Mouse (Mus musculus) heart, embryonic 11.5 days (tissue): ENCODE results near the gene Wfdc5. TPM values are rescaled to one million over a fixed set of nuclear protein-coding genes. Genes with fewer than 3 reads are reported as not detected.
"Not testable (repeated sequence)": the region's sequence is repeated elsewhere in the genome, so short reads cannot be mapped to it uniquely, and the experiment has no call there.

Experiments
- ATAC-seq: fragments of 200-750 bp; cut with Nextera tagmentation; replicated peaks from 2 replicates; pipeline ENCODE4 v1.8.0; 2017; ENCODE audit warnings: moderate library complexity; ENCODE audit not compliant: insufficient number of reproducible peaks, low FRiP score, low TSS enrichment
- H3K27ac ChIP-seq: fragments of 300-500 bp; sonication (generic); 2 replicates; pipeline ENCODE4 v1.5.1; 2014; ENCODE audit warnings: mild to moderate bottlenecking, low read depth, low read length
- H3K27me3 ChIP-seq: fragments of 300-500 bp; sonication (generic); 2 replicates; pipeline ENCODE4 v1.6.1; 2014; ENCODE audit warnings: mild to moderate bottlenecking, low read length, mixed read lengths; ENCODE audit not compliant: control insufficient read depth, insufficient read depth
- H3K36me3 ChIP-seq: fragments of 300-500 bp; sonication (generic); 2 replicates; pipeline ENCODE4 v1.6.1; 2014; ENCODE audit warnings: mild to moderate bottlenecking, low read length, moderate library complexity, mixed read lengths; ENCODE audit not compliant: control insufficient read depth, insufficient read depth
- H3K4me1 ChIP-seq: fragments of 300-500 bp; sonication (generic); 2 replicates; pipeline ENCODE4 v1.6.1; 2014; ENCODE audit warnings: low read length; ENCODE audit not compliant: control insufficient read depth, insufficient read depth
- H3K4me2 ChIP-seq: fragments of 300-500 bp; sonication (generic); 2 replicates; pipeline ENCODE4 v1.6.1; 2014; ENCODE audit warnings: mild to moderate bottlenecking, moderate library complexity
- H3K4me3 ChIP-seq: fragments of 300-500 bp; sonication (generic); 2 replicates; pipeline ENCODE4 v1.5.1; 2014; ENCODE audit warnings: low read depth, low read length
- H3K9ac ChIP-seq: fragments of 300-500 bp; sonication (generic); 2 replicates; pipeline ENCODE4 v1.6.1; 2014; ENCODE audit warnings: mild to moderate bottlenecking, low read depth, low read length, moderate library complexity
- H3K9me3 ChIP-seq: fragments of 300-500 bp; sonication (generic); replicated peaks from 2 replicates; pipeline ENCODE4 v1.6.1; 2016; ENCODE audit warnings: low read length; ENCODE audit not compliant: control insufficient read depth
- WGBS: fragments of 180-500 bp; shearing (Covaris S2); extraction: QIAGEN DNeasy Blood & Tissue Kit; methylation state at CpG from one replicate; pipeline ENCODE4 v1.1.7; 2014; ENCODE audit not compliant: insufficient replicate concordance; 5-methylcytosine and 5-hydroxymethylcytosine counted together
- polyA plus RNA-seq: library from polyadenylated mRNA; unstranded; fragments of >200 nt; fragmentation: Nextera tagmentation; extraction: Ambion mirVana; gene quantifications from 2 replicates; pipeline ENCODE4 v1.2.1, GENCODE M21; 2014

Wfdc5 gene
- not detected in 2 replicates for polyA plus RNA-seq

DNA sequence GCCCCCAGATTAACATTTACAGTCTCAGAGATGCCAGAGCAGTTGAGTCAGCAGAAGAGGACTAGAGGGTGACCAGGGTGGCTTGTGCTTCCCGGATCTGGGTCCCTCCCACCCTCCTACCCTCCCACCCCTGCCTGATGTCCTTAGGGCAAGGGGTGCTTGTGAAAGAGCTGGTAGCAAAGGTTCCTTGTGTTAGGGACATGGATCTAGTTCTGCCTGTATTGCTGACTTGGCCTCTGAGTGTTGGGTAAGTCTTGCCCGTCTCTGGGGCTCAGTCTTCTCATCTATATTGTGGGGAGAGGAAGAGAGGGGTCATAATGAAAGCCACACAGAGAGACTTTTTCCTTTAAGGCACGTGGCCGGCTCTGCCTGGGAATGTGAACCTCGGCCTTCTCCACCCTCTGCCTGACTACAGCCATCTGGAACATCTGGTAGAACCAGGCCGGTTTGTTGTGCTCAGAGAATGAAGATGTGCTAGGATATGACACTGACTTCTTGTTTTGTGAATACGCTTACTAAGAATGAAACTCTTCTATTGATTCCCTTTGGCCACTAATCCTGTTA is at the start of gene Wfdc5:
Wfdc5 (minus strand) TSS at position 51 of the 564 bp plus-strand sequence.
- H3K36me3 ChIP-seq, result no peaks in the 10 kb centered on the region
- peaks cover 8% of the 10 kb centered on the region; the same call in 1 of the 2 replicates for H3K27me3 ChIP-seq
- H3K4me3 ChIP-seq, result no peak within 1 kb of the TSS
- H3K9me3 ChIP-seq, result no peaks in the 10 kb centered on the region
- WGBS, result 74% methylated on average over 7 of the region's 7 CpGs
- H3K4me1 ChIP-seq, result no peaks in the 10 kb centered on the region
- H3K4me2 ChIP-seq, result no peak within 1 kb of the TSS
- no peak within 1 kb of the TSS for H3K9ac ChIP-seq
- no peak for ATAC-seq
- H3K27ac ChIP-seq, result no peak within 1 kb of the TSS

DNA sequence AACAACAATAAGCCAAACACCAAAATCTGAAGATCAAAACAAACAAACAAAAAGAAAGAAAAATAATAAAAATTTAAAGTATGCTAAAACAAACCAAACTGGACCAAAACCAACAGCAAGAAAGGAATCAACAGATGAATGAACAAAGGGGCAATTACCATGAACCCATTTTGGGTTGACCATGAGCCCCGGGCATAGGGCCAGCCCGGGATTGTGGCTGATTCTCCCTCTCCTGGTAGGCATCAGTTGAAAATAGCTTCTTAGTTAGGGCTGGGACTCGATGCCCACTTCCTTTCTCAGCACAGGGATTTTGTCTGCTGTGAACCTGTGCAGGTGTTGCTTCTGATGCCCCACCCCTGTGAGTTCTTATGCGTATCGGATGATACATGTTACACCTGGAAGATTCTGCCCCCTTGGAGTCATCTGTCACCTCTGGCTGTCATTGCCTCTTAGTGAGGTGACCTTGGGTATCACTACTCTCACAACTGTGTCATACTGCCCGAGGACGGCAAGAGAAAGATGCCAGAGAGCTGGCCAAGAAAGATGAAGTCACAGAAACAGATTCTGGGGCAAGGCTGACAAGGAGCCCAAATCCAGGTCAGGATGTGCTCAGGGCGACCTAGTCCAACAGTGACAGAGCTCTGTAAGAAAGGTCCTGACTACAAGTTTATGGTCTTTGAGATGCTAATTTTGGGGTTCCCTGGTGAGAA is 46.0 kb upstream of the Wfdc5 start:
- H3K27me3 ChIP-seq, result no peaks in the 10 kb centered on the region
- WGBS, result 75% methylated on average over 8 of the region's 8 CpGs
- no peaks in the 10 kb centered on the region for H3K36me3 ChIP-seq
- ATAC-seq, result no peak
- H3K27ac ChIP-seq, result no peak overlapping the region
- H3K4me2 ChIP-seq, result no peak overlapping the region
- no peak overlapping the region for H3K4me3 ChIP-seq
- no peaks in the 10 kb centered on the region for H3K9me3 ChIP-seq
- H3K9ac ChIP-seq, result no peak overlapping the region
- H3K4me1 ChIP-seq, result no peaks in the 10 kb centered on the region

DNA sequence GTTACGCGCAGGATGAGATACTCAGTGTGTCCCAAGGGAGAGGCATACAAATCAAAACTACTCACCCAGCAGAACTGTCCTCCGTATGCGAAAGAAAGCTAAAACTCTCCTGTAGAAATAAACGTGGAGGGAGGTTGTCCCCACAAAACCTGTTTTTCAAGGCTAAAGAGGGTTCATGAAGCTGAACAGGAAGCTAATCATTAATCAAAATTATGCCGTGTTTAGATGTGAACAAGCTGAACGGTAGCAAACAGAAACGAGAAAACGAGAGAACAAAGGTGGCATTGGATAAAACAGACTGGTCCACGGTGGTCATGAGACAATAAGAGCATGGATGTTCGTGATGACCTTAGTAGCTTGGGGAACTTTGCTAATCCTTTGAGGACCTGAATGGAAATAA is 39.0 kb upstream of the Wfdc5 start, which contains the start of gene Wfdc15b:
Wfdc15b (minus strand) TSS at position 139 of the 400 bp plus-strand sequence.
- ATAC-seq, result no peak
- Histone ChIP-seq H3K36me3 (no peaks in the 10 kb centered on the region), H3K9ac (no peak within 1 kb of the TSS), H3K27ac (no peak within 1 kb of the TSS), H3K9me3 (no peaks in the 10 kb centered on the region), H3K4me2 (no peak within 1 kb of the TSS), H3K4me1 (no peaks in the 10 kb centered on the region), H3K4me3 (no peak within 1 kb of the TSS), H3K27me3 (no peaks in the 10 kb centered on the region)
- 74% methylated on average over 11 of the region's 11 CpGs for WGBS

DNA sequence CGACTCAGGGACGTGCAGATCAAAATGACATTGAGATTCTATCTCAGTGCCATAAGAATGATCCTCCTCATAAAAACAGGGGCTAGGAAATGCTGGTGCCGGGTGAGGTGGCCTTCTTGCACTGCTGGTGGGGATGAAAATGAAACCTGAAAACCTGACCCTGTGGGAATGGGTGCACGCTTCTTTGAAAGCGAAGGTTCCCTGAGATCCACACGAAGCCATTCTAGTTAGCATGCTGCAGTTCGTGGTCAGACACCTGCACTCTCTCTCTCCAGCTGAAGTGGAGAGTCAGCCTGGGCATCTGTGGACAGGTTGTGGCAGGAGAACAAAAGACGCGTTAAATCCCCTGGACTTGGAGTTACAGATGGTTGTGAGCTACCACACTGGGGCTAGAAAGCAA is 36.8 kb upstream of the Wfdc5 start:
- no peak for ATAC-seq
- H3K27me3 ChIP-seq, result no peaks in the 10 kb centered on the region
- no peaks in the 10 kb centered on the region for H3K36me3 ChIP-seq
- H3K4me2 ChIP-seq, result no peak overlapping the region
- H3K27ac ChIP-seq, result no peak overlapping the region
- H3K9ac ChIP-seq, result no peak overlapping the region
- H3K4me1 ChIP-seq, result no peaks in the 10 kb centered on the region
- H3K9me3 ChIP-seq, result no peaks in the 10 kb centered on the region
- H3K4me3 ChIP-seq, result no peak overlapping the region
- WGBS, result 82% methylated on average over 9 of the region's 9 CpGs

DNA sequence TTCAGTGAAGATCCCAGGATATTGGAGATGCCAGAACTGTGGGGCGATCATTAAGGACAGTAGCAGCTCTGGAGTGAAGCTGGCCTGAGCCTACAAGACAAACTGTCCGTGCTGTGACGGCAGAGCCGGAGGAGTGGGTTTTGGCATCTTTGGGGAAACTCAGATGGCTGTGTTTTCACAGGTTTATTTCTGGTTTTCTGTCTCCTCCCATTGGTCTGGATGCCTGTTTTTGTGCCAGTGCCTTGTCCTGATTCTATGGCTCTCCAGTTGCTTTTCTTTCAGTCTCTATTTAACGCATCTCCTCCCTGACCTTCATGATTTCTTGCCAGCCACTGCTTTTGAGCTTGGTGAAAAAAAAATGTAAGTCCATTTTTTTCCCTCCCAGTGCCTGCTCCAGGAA is 30.2 kb upstream of the Wfdc5 start:
- H3K27ac ChIP-seq, result no peak overlapping the region
- no peak for ATAC-seq
- H3K36me3 ChIP-seq, result no peaks in the 10 kb centered on the region
- H3K9ac ChIP-seq, result no peak overlapping the region
- no peaks in the 10 kb centered on the region for H3K4me1 ChIP-seq
- no peaks in the 10 kb centered on the region for H3K27me3 ChIP-seq
- H3K9me3 ChIP-seq, result no peaks in the 10 kb centered on the region
- H3K4me3 ChIP-seq, result no peak overlapping the region
- WGBS, result 87% methylated on average over 5 of the region's 5 CpGs
- H3K4me2 ChIP-seq, result no peak overlapping the region

DNA sequence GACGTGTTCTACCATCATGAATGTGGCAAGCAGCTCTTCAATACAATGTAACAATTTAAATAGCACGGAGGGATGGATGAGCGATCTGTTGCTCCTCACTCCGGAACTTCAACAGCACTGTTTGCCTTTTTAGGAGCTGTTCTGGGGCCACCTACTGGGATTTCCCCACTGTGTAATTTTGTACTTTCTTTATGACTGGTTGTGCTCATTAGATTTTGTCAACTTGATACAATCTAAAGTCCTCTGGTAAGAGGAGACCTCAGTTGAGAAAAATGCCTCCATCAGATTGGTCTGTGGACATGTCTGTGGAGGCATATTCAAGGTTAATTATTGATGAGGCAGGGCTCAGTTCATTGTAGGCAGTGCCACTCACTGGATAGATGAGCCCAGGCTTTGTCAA is 28.4 kb upstream of the Wfdc5 start:
- H3K4me3 ChIP-seq, result no peak overlapping the region
- no peak overlapping the region for H3K27ac ChIP-seq
- H3K9me3 ChIP-seq, result no peaks in the 10 kb centered on the region
- ATAC-seq, result no peak
- H3K4me2 ChIP-seq, result no peak overlapping the region
- no peaks in the 10 kb centered on the region for H3K4me1 ChIP-seq
- no peaks in the 10 kb centered on the region for H3K36me3 ChIP-seq
- H3K27me3 ChIP-seq, result no peaks in the 10 kb centered on the region
- no peak overlapping the region for H3K9ac ChIP-seq
- WGBS, result 74% methylated on average over 4 of the region's 4 CpGs

DNA sequence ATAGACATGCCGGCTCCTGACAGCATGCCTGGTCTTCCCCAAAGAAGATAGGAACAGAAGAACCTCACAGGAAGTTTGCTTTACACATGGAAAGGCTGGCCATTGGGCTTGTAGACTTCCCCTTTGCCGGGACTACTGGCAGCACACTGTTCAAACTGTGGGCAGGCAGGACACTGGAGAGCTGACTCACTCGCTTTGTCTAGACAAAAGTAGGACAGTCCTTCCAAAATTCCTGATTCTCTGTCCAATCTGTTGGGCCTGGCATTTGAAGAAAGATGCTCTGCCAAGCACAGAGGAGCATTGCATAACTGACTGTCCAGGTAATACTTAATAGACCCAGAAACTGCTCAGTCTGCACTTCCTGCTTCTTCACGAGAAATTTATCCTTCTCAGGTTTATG is 24.1 kb upstream of the Wfdc5 start:
- Histone ChIP-seq H3K4me2 (no peak overlapping the region), H3K4me1 (no peaks in the 10 kb centered on the region), H3K9me3 (no peaks in the 10 kb centered on the region), H3K27ac (no peak overlapping the region), H3K4me3 (no peak overlapping the region), H3K36me3 (no peaks in the 10 kb centered on the region), H3K27me3 (no peaks in the 10 kb centered on the region), H3K9ac (no peak overlapping the region)
- 51% methylated on average over 4 of the region's 4 CpGs for WGBS
- ATAC-seq, result no peak

DNA sequence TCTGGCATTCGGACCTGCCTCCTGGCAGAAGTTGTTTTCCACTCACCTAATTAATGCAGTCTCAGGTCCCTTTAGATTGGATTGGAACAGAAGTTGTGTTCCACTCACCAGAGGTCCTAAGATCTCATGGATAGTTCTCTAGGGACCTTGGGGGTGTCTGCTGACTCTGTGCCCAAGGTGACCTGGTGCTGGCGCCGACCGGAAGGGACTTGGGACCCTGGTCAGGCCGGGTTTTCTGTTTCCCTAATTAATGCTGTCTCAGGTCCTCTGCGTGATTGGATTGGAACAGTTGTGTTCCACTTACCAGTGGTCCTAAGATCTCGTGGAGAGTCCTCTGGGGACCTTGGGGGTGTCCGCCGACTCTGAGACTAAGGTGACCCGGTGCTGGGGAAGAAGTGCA is 23.5 kb upstream of the Wfdc5 start:
- H3K27me3 ChIP-seq, result not testable (repeated sequence)

More for the DNA sequence above, 23.5 kb upstream of the Wfdc5 start:
- not testable (repeated sequence) for H3K9ac ChIP-seq, H3K9me3 ChIP-seq, H3K36me3 ChIP-seq, H3K4me1 ChIP-seq, H3K27ac ChIP-seq, ATAC-seq, H3K4me3 ChIP-seq, H3K4me2 ChIP-seq
- WGBS, result 88% methylated on average over 10 of the region's 10 CpGs
